Mouse (Mus musculus) limb, embryonic 10.5 days (tissue): Measurements from ENCODE around the gene Dennd6b. TPM values are rescaled to one million over a fixed set of nuclear protein-coding genes. Genes with fewer than 3 reads are reported as not detected.

Experiments
- DNase-seq: peaks from one replicate; pipeline ENCODE4 v3.0.0-alpha.2; 2017; ENCODE audit warnings: low spot score
- H3K27ac ChIP-seq: fragments of 300-500 bp; sonication (generic); 2 replicates; pipeline ENCODE4 v1.5.1; 2016; ENCODE audit warnings: mild to moderate bottlenecking
- H3K27me3 ChIP-seq: fragments of 300-500 bp; sonication (generic); 2 replicates; pipeline ENCODE4 v1.6.1; 2016; ENCODE audit warnings: low read depth, mild to moderate bottlenecking; ENCODE audit not compliant: poor library complexity, severe bottlenecking
- H3K36me3 ChIP-seq: fragments of 300-500 bp; sonication (generic); 2 replicates; pipeline ENCODE4 v1.6.1; 2016; ENCODE audit warnings: mild to moderate bottlenecking, moderate library complexity
- H3K4me1 ChIP-seq: fragments of 300-500 bp; sonication (generic); 2 replicates; pipeline ENCODE4 v1.6.1; 2016
- H3K4me3 ChIP-seq: fragments of 300-500 bp; sonication (generic); 2 replicates; pipeline ENCODE4 v1.5.1; 2016; ENCODE audit warnings: mild to moderate bottlenecking, moderate library complexity
- H3K9me3 ChIP-seq: fragments of 300-500 bp; sonication (generic); replicated peaks from 2 replicates; pipeline ENCODE4 v1.6.1; 2016; ENCODE audit warnings: mild to moderate bottlenecking
- WGBS: fragments of 180-500 bp; shearing (Covaris S2); methylation state at CpG from one replicate; pipeline ENCODE4 v1.1.7; 2016; 5-methylcytosine and 5-hydroxymethylcytosine counted together
- polyA plus RNA-seq: library from polyadenylated mRNA; unstranded; fragments of >200 nt; fragmentation: Nextera tagmentation; extraction: Ambion mirVana; gene quantifications from 2 replicates; pipeline ENCODE4 v1.2.1, GENCODE M21; 2016

Gene Dennd6b
- polyA plus RNA-seq, 1 experiment from 2014 or later, result 27.5 TPM

GRCm38 (mm10) chr15:89180081-89180541 lies 16.2 kb downstream of the Dennd6b start:
- no peaks in the 10 kb centered on the region for H3K9me3 ChIP-seq
- peak overlapping the region; percentile 98 for H3K27ac ChIP-seq
- no peaks in the 10 kb centered on the region for H3K27me3 ChIP-seq
- peaks cover 80% of the 10 kb centered on the region for H3K4me1 ChIP-seq
- H3K4me3 ChIP-seq, result peak overlapping the region; percentile 93
- peak; percentile 73 for DNase-seq
- under 1% methylated on average over 26 of the region's 26 CpGs for WGBS
- H3K36me3 ChIP-seq, result peaks cover 22% of the 10 kb centered on the region

GRCm38 (mm10) chr15:89179630-89179964 lies 16.7 kb downstream of the Dennd6b start:
- H3K4me3 ChIP-seq, result peak overlapping the region; percentile 93
- H3K9me3 ChIP-seq, result no peaks in the 10 kb centered on the region
- peaks cover 81% of the 10 kb centered on the region for H3K4me1 ChIP-seq
- no peaks in the 10 kb centered on the region for H3K27me3 ChIP-seq
- 2% methylated on average over 6 of the region's 6 CpGs for WGBS
- peak overlapping the region; percentile 98 for H3K27ac ChIP-seq
- DNase-seq, result no peak
- peaks cover 17% of the 10 kb centered on the region for H3K36me3 ChIP-seq

DNA sequence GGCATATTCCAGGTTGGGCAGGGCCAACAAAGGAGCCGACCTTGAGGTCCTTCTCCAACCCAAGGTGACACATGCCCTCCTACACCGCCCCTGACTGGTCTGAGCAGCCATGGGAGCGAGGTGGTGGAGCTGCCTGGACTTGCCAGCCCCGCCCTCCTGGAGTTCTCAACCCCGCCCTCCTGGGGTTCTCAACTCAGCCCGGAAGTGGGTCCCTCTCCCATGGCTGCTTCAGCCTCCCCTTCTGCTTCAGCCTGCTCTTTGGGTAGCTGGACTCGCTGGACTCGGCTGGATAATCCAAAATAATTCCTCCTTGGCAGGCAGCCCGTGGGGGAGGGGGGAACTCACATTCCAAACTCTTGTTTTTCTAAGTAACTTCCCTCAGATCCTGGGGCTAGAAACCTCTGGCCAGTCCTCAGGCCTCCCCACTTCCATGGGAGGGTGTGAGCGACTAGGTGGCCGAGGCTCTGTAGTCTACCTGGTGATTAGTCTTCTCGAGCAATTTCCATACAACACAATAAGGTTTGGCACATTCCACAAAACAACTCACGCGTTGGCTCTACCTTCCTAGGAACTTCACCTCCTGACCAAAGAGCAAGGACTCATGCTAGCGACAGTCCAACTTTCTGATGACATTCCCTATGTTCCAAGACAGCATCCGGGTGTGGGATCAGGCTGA lies 17.2 kb downstream of the Dennd6b start:
- Histone ChIP-seq H3K4me3 (peak overlapping the region; percentile 93), H3K9me3 (no peaks in the 10 kb centered on the region), H3K27me3 (no peaks in the 10 kb centered on the region), H3K36me3 (peaks cover 13% of the 10 kb centered on the region; the same call in 1 of the 2 replicates), H3K4me1 (peaks cover 82% of the 10 kb centered on the region), H3K27ac (peak overlapping the region; percentile 98)
- peak; percentile 72 for DNase-seq
- 5% methylated on average over 16 of the region's 16 CpGs for WGBS

- Histone ChIP-seq H3K4me1 (peaks cover 90% of the 10 kb centered on the region), H3K9me3 (no peaks in the 10 kb centered on the region), H3K27me3 (no peaks in the 10 kb centered on the region), H3K36me3 (peaks cover 10% of the 10 kb centered on the region; the same call in 1 of the 2 replicates), H3K27ac (peak overlapping the region; percentile 98), H3K4me3 (peak overlapping the region; percentile 93)
- 74% methylated on average over 7 of the region's 7 CpGs for WGBS
- DNase-seq, result no peak
These were observed 17.9 kb downstream of the Dennd6b start for GRCm38 (mm10) chr15:89178260-89178860.

DNA sequence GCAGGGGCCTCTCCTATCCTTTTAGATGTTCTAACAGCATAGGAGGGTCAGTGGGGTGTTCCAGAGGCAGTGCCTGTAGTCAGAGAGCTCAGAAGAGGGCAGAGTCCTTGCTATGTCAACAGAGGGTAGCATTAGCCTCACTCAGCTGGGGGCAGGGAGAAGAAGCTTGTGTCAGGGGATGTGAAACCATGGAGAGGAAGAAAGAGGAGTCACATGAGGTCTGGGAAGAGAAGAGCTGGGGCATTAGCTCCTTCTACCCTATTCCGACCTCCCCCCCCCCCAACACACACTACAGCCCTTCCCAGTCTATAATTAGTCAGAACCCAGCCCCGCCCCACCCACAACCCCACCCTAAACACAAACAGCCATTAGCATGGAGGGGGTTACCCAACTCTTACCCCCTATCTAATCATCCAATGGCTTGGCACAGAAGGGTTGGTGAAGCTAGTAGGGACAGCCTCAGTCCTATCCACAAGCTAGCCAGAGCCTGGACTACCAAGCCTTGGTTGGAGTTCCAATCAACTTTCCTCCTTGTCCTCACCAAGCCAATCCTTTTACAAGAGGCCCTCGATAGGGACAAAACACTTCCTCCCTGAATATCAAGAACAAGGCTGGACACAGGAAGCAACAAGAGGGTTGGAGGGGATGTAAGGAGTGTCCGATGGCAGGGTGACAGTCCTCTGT lies 18.6 kb downstream of the Dennd6b start:
- Histone ChIP-seq H3K4me1 (peaks cover 91% of the 10 kb centered on the region), H3K27ac (peak overlapping the region; percentile 98), H3K9me3 (no peaks in the 10 kb centered on the region), H3K27me3 (no peaks in the 10 kb centered on the region), H3K4me3 (peak overlapping the region; percentile 93), H3K36me3 (peaks cover 10% of the 10 kb centered on the region; the same call in 1 of the 2 replicates)
- WGBS, result 82% methylated on average over 4 of the region's 4 CpGs
- no peak for DNase-seq

DNA sequence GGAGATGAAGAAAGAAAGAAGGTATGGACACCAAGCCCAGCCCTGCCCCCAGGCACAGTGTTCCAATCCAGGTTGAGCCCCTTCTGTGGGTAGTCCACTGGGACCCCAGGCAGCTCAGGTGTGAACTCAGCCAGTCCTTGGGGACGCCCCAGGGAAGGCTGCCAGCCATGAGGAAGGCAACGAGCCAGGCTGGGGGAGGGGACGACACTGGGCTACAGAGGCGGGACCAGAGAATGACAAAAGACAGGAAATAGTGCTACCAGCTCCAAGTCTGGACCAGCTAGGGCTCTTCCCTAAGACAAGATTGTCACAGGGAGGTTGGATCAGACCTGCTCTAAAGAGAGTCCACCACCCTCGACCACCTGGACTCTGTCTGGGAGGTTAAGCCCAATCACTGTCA lies 19.2 kb downstream of the Dennd6b start:
- Histone ChIP-seq H3K4me3 (0 out of 2 replicates have a peak overlapping the region, but pooled peaks have one; percentile 23), H3K9me3 (no peaks in the 10 kb centered on the region), H3K4me1 (peaks cover 91% of the 10 kb centered on the region), H3K36me3 (peaks cover 14% of the 10 kb centered on the region; the same call in 1 of the 2 replicates), H3K27me3 (no peaks in the 10 kb centered on the region), H3K27ac (peak overlapping the region; percentile 74)
- DNase-seq, result no peak
- 21% methylated on average over 5 of the region's 5 CpGs for WGBS

- H3K27me3 ChIP-seq, result no peaks in the 10 kb centered on the region
- H3K9me3 ChIP-seq, result no peaks in the 10 kb centered on the region
- no peak overlapping the region; the same call in 1 of the 2 replicates for H3K4me3 ChIP-seq
- DNase-seq, result no peak
- WGBS, result 87% methylated on average over 13 of the region's 13 CpGs
- H3K27ac ChIP-seq, result no peak overlapping the region
- H3K36me3 ChIP-seq, result peaks cover 20% of the 10 kb centered on the region; the same call in 1 of the 2 replicates
- H3K4me1 ChIP-seq, result peaks cover 92% of the 10 kb centered on the region
These were observed 20.7 kb downstream of the Dennd6b start for GRCm38 (mm10) chr15:89175411-89176155.

GRCm38 (mm10) chr15:89174889-89175339 lies 21.4 kb downstream of the Dennd6b start:
- Histone ChIP-seq H3K4me3 (peak overlapping the region; percentile 67; the same call in 1 of the 2 replicates), H3K9me3 (no peaks in the 10 kb centered on the region), H3K27ac (no peak overlapping the region), H3K27me3 (no peaks in the 10 kb centered on the region), H3K4me1 (peaks cover 99% of the 10 kb centered on the region), H3K36me3 (peaks cover 26% of the 10 kb centered on the region)
- no peak for DNase-seq
- WGBS, result 55% methylated on average over 11 of the region's 11 CpGs

GRCm38 (mm10) chr15:89173906-89174214 lies 22.4 kb downstream of the Dennd6b start:
- Histone ChIP-seq H3K36me3 (peaks cover 37% of the 10 kb centered on the region), H3K4me3 (peak overlapping the region; percentile 67), H3K4me1 (peaks cover 99% of the 10 kb centered on the region), H3K27ac (peak overlapping the region; percentile 82), H3K9me3 (no peaks in the 10 kb centered on the region), H3K27me3 (no peaks in the 10 kb centered on the region)
- WGBS, result under 1% methylated on average over 15 of the region's 15 CpGs
- DNase-seq, result peak; percentile 77

GRCm38 (mm10) chr15:89173024-89173905 lies 23.0 kb downstream of the Dennd6b start:
- DNase-seq, result peak; percentile 73
- WGBS, result under 1% methylated on average over 65 of the region's 65 CpGs
- peak overlapping the region; percentile 82 for H3K27ac ChIP-seq
- peak overlapping the region; percentile 67 for H3K4me3 ChIP-seq
- no peaks in the 10 kb centered on the region for H3K27me3 ChIP-seq
- no peaks in the 10 kb centered on the region for H3K9me3 ChIP-seq
- peaks cover 39% of the 10 kb centered on the region for H3K36me3 ChIP-seq
- H3K4me1 ChIP-seq, result peaks cover 96% of the 10 kb centered on the region

GRCm38 (mm10) chr15:89172276-89172935 lies 23.9 kb downstream of the Dennd6b start:
- 46% methylated on average over 17 of the region's 17 CpGs for WGBS
- H3K4me1 ChIP-seq, result peaks cover 88% of the 10 kb centered on the region
- peak overlapping the region; percentile 67 for H3K4me3 ChIP-seq
- no peak for DNase-seq
- peaks cover 42% of the 10 kb centered on the region for H3K36me3 ChIP-seq
- H3K27ac ChIP-seq, result peak overlapping the region; percentile 82
- H3K27me3 ChIP-seq, result no peaks in the 10 kb centered on the region
- H3K9me3 ChIP-seq, result no peaks in the 10 kb centered on the region
